Comparison of ENCODE assay signal across 9 mouse cellular contexts in the genomic region with DNA sequence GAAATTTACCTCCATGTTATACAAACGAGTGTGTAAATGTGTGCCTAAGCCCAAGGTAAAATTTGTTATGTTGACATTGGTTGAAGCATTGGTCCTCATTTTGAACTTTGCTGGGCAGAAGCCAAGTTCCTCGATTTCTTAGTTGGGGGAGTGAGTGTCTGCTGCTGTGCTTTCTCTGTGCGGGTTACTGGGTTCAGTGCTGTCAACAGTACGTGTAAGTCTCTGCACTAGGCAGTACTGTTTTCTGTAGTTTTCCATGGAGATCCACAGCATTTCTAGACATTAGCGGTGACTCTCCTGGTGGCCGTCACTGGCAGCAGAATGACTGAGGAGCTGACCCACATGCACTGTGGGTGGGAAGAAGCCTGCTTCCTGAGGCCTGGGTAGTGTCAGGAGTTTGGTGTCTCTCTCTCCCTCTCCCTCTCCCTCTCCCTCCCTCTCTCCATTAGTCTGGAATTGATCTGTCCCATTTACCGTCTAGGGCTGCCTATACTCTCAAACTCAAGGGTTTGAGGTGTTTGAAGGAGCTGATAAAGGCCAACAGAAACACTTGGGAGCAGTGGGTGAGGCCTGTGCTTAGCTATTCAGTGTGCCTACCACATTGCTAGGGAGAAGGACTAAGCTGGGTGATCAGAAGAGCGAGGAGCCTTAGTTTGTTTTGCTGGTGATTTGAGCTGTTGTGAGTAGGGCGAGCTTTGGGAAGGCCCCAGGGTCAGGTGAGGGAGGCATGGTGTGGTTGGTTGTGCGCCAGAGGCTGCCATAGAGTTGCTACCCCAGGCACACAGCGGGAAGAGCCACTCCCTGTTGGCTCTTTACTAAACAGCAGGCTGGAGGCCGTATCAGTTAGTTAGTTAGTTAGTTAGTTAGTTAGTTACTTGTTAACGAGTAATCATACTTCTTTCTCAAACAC. TPM values are rescaled to one million over a fixed set of nuclear protein-coding genes. Genes with fewer than 3 reads are reported as not detected.
DNase-seq lines count a peak whose midpoint lies in the region; ATAC-seq and TF ChIP-seq lines count a peak whose summit lies in the region.
"Had no signal": no experiment of that assay in that cellular context is flagged by ENCODE, and none has a peak within 500 bp of the region (broad histone marks: within the 10 kb centered on the region; RNA-seq: fewer than 3 reads in every experiment).

No protein-coding gene starts in this region.

- no peak for TF ChIP-seq POLR2A in liver, adult 2 months (IDR thresholded peaks at IDR 0.05; ENCODE audit: extremely low read depth, insufficient read depth, low read length)

- no peak overlapping the region for H3K27ac ChIP-seq in forebrain, embryonic 13.5 days
- H3K27ac ChIP-seq in forebrain, embryonic 15.5 days (replicated peaks), result no peak overlapping the region
- no peak overlapping the region for H3K27ac ChIP-seq in liver, adult 2 months (replicated peaks; ENCODE audit: insufficient read depth, low read depth, low read length)
- no peak overlapping the region for H3K27ac ChIP-seq in liver, embryonic 11.5 days (ENCODE audit: low read depth, low read length)
- peak overlapping the region; percentile 9; the same call in 1 of the 2 replicates for H3K27ac ChIP-seq in embryonic facial prominence, embryonic 13.5 days
- 0 out of 2 replicates have a peak overlapping the region, but pooled peaks have one; percentile 3 for H3K27ac ChIP-seq in limb, embryonic 15.5 days
- H3K27ac ChIP-seq: neural tube, embryonic 13.5 days had no signal

- peaks cover under 1% of the 10 kb centered on the region; the same call in 1 of the 2 replicates for H3K79me2 ChIP-seq in liver, adult 2 months (ENCODE audit: control insufficient read depth, insufficient read depth, low read length)

- TF ChIP-seq CTCF in liver, adult 2 months (IDR thresholded peaks at IDR 0.05; ENCODE audit: low read depth, low read length), result no peak

- H3K9ac ChIP-seq in forebrain, embryonic 13.5 days, result 0 out of 2 replicates have a peak overlapping the region, but pooled peaks have one; percentile 8
- no peak overlapping the region for H3K9ac ChIP-seq in forebrain, embryonic 15.5 days (replicated peaks)
- no peak overlapping the region for H3K9ac ChIP-seq in liver, adult 2 months (ENCODE audit: low read depth, low read length)
- H3K9ac ChIP-seq in liver, embryonic 11.5 days (ENCODE audit: low read depth, low read length), result no peak overlapping the region
- no peak overlapping the region for H3K9ac ChIP-seq in embryonic facial prominence, embryonic 13.5 days
- H3K9ac ChIP-seq in limb, embryonic 15.5 days, result no peak overlapping the region
- H3K9ac ChIP-seq: neural tube, embryonic 13.5 days had no signal

- no peaks in the 10 kb centered on the region for H3K9me3 ChIP-seq in forebrain, embryonic 13.5 days (replicated peaks)
- H3K9me3 ChIP-seq in forebrain, embryonic 15.5 days, result no peaks in the 10 kb centered on the region
- no peaks in the 10 kb centered on the region for H3K9me3 ChIP-seq in liver, embryonic 11.5 days (ENCODE audit: control insufficient read depth, low read length)
- no peaks in the 10 kb centered on the region for H3K9me3 ChIP-seq in embryonic facial prominence, embryonic 13.5 days
- no peaks in the 10 kb centered on the region for H3K9me3 ChIP-seq in limb, embryonic 15.5 days
- H3K9me3 ChIP-seq: neural tube, embryonic 13.5 days had no signal

- no peak for ATAC-seq in forebrain, embryonic 13.5 days
- no peak for ATAC-seq in forebrain, embryonic 15.5 days (replicated peaks)
- ATAC-seq in liver, embryonic 11.5 days (replicated peaks; ENCODE audit: low FRiP score), result no peak
- ATAC-seq in embryonic facial prominence, embryonic 13.5 days (ENCODE audit: insufficient number of reproducible peaks, insufficient read depth, low FRiP score, low TSS enrichment, low read depth), result no peak
- no peak for ATAC-seq in limb, embryonic 15.5 days (ENCODE audit: insufficient number of reproducible peaks, low FRiP score, low TSS enrichment, low read depth)

- no peak overlapping the region for H3K4me2 ChIP-seq in forebrain, embryonic 13.5 days
- no peak overlapping the region for H3K4me2 ChIP-seq in forebrain, embryonic 15.5 days (replicated peaks)
- H3K4me2 ChIP-seq in liver, embryonic 11.5 days, result no peak overlapping the region
- H3K4me2 ChIP-seq in embryonic facial prominence, embryonic 13.5 days, result no peak overlapping the region
- H3K4me2 ChIP-seq in limb, embryonic 15.5 days, result no peak overlapping the region
- H3K4me2 ChIP-seq: neural tube, embryonic 13.5 days had no signal

- peak; percentile 50 for DNase-seq in liver, adult 2 months (ENCODE audit: extremely low read depth, low read depth, low spot score)
- no peak for DNase-seq in liver, embryonic 11.5 days (ENCODE audit: low spot score)
- DNase-seq in thymus, postnatal 10 days (ENCODE audit: low spot score in 2 of 2), result no peak
- DNase-seq in cerebellum, adult 11-12 months, result no peak

- H3K27me3 ChIP-seq in forebrain, embryonic 13.5 days, result no peaks in the 10 kb centered on the region
- H3K27me3 ChIP-seq in forebrain, embryonic 15.5 days, result no peaks in the 10 kb centered on the region
- H3K27me3 ChIP-seq in liver, adult 2 months (ENCODE audit: control insufficient read depth, insufficient read depth, low read length), result no peaks in the 10 kb centered on the region
- no peaks in the 10 kb centered on the region for H3K27me3 ChIP-seq in liver, embryonic 11.5 days (replicated peaks; ENCODE audit: control insufficient read depth, insufficient read depth, low read length)
- H3K27me3 ChIP-seq in embryonic facial prominence, embryonic 13.5 days, result no peaks in the 10 kb centered on the region
- H3K27me3 ChIP-seq in limb, embryonic 15.5 days, result no peaks in the 10 kb centered on the region
- H3K27me3 ChIP-seq: neural tube, embryonic 13.5 days had no signal

- 82% methylated on average over 13 of the region's 13 CpGs for WGBS in forebrain, embryonic 13.5 days
- 74% methylated on average over 13 of the region's 13 CpGs for WGBS in forebrain, embryonic 15.5 days
- 52% methylated on average over 13 of the region's 13 CpGs for WGBS in liver, adult 2 months
- WGBS in liver, embryonic 11.5 days, result 72% methylated on average over 13 of the region's 13 CpGs
- WGBS in embryonic facial prominence, embryonic 13.5 days, result 68% methylated on average over 13 of the region's 13 CpGs
- 70% methylated on average over 13 of the region's 13 CpGs for WGBS in limb, embryonic 15.5 days

- H3K4me1 ChIP-seq in forebrain, embryonic 13.5 days, result peaks cover 23% of the 10 kb centered on the region
- H3K4me1 ChIP-seq in forebrain, embryonic 15.5 days, result peaks cover 42% of the 10 kb centered on the region
- peaks cover 4% of the 10 kb centered on the region for H3K4me1 ChIP-seq in liver, adult 2 months (ENCODE audit: control insufficient read depth, insufficient read depth, low read length)
- peaks cover 6% of the 10 kb centered on the region; the same call in 1 of the 2 replicates for H3K4me1 ChIP-seq in liver, embryonic 11.5 days (replicated peaks; ENCODE audit: control insufficient read depth, insufficient read depth, low read length)
- peaks cover 35% of the 10 kb centered on the region for H3K4me1 ChIP-seq in embryonic facial prominence, embryonic 13.5 days
- peaks cover 9% of the 10 kb centered on the region for H3K4me1 ChIP-seq in limb, embryonic 15.5 days

- H3K4me3 ChIP-seq in forebrain, embryonic 13.5 days, result no peak overlapping the region
- H3K4me3 ChIP-seq in forebrain, embryonic 15.5 days, result no peak overlapping the region
- no peak overlapping the region for H3K4me3 ChIP-seq in liver, adult 2 months (ENCODE audit: insufficient read depth, low read depth, low read length)
- H3K4me3 ChIP-seq in liver, embryonic 11.5 days (ENCODE audit: low read depth, low read length), result no peak overlapping the region
- H3K4me3 ChIP-seq in embryonic facial prominence, embryonic 13.5 days, result no peak overlapping the region
- no peak overlapping the region for H3K4me3 ChIP-seq in limb, embryonic 15.5 days
- H3K4me3 ChIP-seq: neural tube, embryonic 13.5 days had no signal

- peaks cover 18% of the 10 kb centered on the region; the same call in 1 of the 2 replicates for H3K36me3 ChIP-seq in forebrain, embryonic 13.5 days (ENCODE audit: poor library complexity, severe bottlenecking)
- H3K36me3 ChIP-seq in forebrain, embryonic 15.5 days, result no peaks in the 10 kb centered on the region
- no peaks in the 10 kb centered on the region; the same call in 1 of the 2 replicates for H3K36me3 ChIP-seq in liver, adult 2 months (ENCODE audit: control insufficient read depth, insufficient read depth, low read length)
- peaks cover 16% of the 10 kb centered on the region for H3K36me3 ChIP-seq in liver, embryonic 11.5 days (ENCODE audit: control insufficient read depth, insufficient read depth, low read length)
- peaks cover 37% of the 10 kb centered on the region for H3K36me3 ChIP-seq in embryonic facial prominence, embryonic 13.5 days
- peaks cover 18% of the 10 kb centered on the region; the same call in 1 of the 2 replicates for H3K36me3 ChIP-seq in limb, embryonic 15.5 days

RNA-seq across cellular contexts. Expression of a gene that starts 45.8 kb away (rescaled TPM):
- 43.9 and 46.2 TPM in 2 replicates for polyA plus RNA-seq in forebrain, embryonic 13.5 days (2015; fragmentation: Nextera tagmentation; extraction: Ambion mirVana)
- polyA plus RNA-seq in forebrain, embryonic 15.5 days (2015; fragmentation: Nextera tagmentation; extraction: Ambion mirVana), result 48.6 and 49.7 TPM in 2 replicates
- 9.7 and 11.9 TPM in 2 replicates for total RNA-seq in liver, adult 2 months (2014; rRNA removed)
- 11.8 and 17.0 TPM in 2 replicates for polyA plus RNA-seq in liver, adult 2 months (2012; rRNA removed)
- 26.2 and 28.3 TPM in 2 replicates for polyA plus RNA-seq in liver, embryonic 11.5 days (2014; fragmentation: Nextera tagmentation; extraction: Ambion mirVana)
- 38.9 and 42.7 TPM in 2 replicates for polyA plus RNA-seq in embryonic facial prominence, embryonic 13.5 days (2015; fragmentation: Nextera tagmentation; extraction: Ambion mirVana)
- 27.1 and 29.1 TPM in 2 replicates for polyA plus RNA-seq in limb, embryonic 15.5 days (2015; fragmentation: Nextera tagmentation; extraction: Ambion mirVana)

Comparison
In these comparisons a context has a peak if more than half of its experiments do, and no peak if none do; other contexts are left out.
1. H3K27ac ChIP-seq: peak in embryonic facial prominence, embryonic 13.5 days (single experiment) and limb, embryonic 15.5 days (single experiment); none in forebrain, embryonic 13.5 days (single experiment), forebrain, embryonic 15.5 days (single experiment), liver, adult 2 months (single experiment) and liver, embryonic 11.5 days (single experiment).